Mouse (Mus musculus) testis, adult 2 months (tissue): ENCODE data around the gene Lrrc3.

Experiments used
- CTCF ChIP-seq: fragments of 200-500 bp; IDR thresholded peaks from 2 replicates; pipeline ENCODE4 v1.5.1; 2012; ENCODE audit warnings: low read depth, mild to moderate bottlenecking, inconsistent platforms, low read length, moderate library complexity; ENCODE audit not compliant: control insufficient read depth, insufficient read depth, insufficient replicate concordance
- POLR2A ChIP-seq: fragments of 200-500 bp; IDR thresholded peaks from 2 replicates; pipeline ENCODE4 v1.6.1; 2012; ENCODE audit warnings: low read depth, mild to moderate bottlenecking, inconsistent platforms, low read length, moderate library complexity; ENCODE audit not compliant: control insufficient read depth

GRCm38 (mm10) chr10:77900126-77900525, 2.2 kb downstream of the Lrrc3 start:
- TF ChIP-seq CTCF (no peak), POLR2A (no peak)
